Mouse (Mus musculus): ENCODE measurements at regions not wholly inside any gene's neighbourhood (a gene's known extent, or its start where the extent isn't known, plus 50 kb on each side); places are given as distances from the start of the nearest gene placed in this dataset.

DNA sequence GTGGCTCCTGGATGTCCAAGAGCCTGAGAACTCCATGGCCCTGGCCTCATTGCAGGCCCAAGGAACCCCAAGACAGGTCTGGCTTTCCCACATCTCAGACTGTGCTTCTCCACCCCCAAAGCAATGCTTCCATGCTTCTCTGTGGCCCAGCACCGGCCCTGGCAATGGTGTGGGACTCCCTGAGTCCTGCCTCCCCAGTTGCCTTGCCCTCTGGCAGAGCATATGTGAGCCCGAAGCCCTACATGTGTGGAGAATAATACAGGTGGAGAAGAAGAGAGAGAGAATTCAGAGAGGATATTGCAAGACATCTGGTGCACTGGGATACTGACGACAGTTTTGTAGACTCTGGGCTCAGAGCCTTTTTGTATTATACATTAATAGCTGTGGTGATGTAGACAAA lies 269.8 kb upstream of the Crim1 start:
- no peak for DNase-seq
- WGBS = 86% methylated on average over 3 of the region's 3 CpGs
- no peaks in the 10 kb centered on the region for H3K27me3 ChIP-seq (replicated peaks; ENCODE audit: control insufficient read depth, insufficient read depth, low read length)

DNA sequence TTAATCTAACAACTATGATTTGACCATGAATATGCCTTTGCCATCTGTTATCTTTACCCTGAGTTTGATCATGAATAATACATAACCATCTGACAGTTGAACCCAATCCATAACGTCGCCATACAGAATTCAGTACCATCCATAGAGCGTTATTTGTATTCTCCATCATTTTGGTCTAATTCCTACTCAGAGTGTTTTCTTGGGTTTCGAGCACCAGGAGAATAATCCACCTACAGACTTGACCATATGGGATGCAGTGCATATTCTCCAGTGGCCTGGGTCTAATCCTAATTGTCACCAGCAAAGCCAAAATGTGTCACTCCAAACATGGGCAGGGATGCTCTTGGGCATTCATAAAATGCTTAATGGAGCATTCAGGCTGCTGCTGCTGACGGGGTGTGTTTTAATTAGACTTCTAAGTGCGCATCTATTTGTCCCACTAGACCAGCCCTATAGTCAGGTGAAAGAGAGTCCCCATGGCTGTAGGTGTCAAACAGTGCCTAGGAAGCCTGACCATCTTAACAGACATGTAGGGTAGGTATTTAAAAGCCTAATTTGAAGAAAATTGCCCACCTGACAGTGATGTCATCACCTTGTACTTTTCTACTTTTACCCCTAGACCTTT lies 269.0 kb upstream of the Crim1 start:
- no peaks in the 10 kb centered on the region for H3K4me1 ChIP-seq (ENCODE audit: control insufficient read depth, insufficient read depth, low read length)
- no peaks in the 10 kb centered on the region for H3K27me3 ChIP-seq (replicated peaks; ENCODE audit: control insufficient read depth, insufficient read depth, low read length)
- WGBS = 84% methylated on average over 6 of the region's 6 CpGs
- H3K4me3 ChIP-seq (ENCODE audit: insufficient read depth, low read depth, low read length) = no peak overlapping the region
- H3K27ac ChIP-seq (ENCODE audit: insufficient read depth, low read depth, low read length) = no peak overlapping the region
- DNase-seq = no peak
- H3K36me3 ChIP-seq (ENCODE audit: control insufficient read depth, insufficient read depth, low read length) = no peaks in the 10 kb centered on the region
- no peak for TF ChIP-seq POLR2A (IDR thresholded peaks at IDR 0.05; ENCODE audit: low read depth, low read length)
- TF ChIP-seq CTCF (conservative IDR thresholded peaks at IDR 0.05; ENCODE audit: insufficient read depth, insufficient read length, low read depth, low read length) = no peak

More for the DNA sequence above, 269.8 kb upstream of the Crim1 start:
- TF ChIP-seq POLR2A (IDR thresholded peaks at IDR 0.05; ENCODE audit: low read depth, low read length) (no peak), CTCF (conservative IDR thresholded peaks at IDR 0.05; ENCODE audit: insufficient read depth, insufficient read length, low read depth, low read length) (no peak)
- H3K4me3 ChIP-seq (ENCODE audit: insufficient read depth, low read depth, low read length) = no peak overlapping the region
- H3K4me1 ChIP-seq (ENCODE audit: control insufficient read depth, insufficient read depth, low read length) = no peaks in the 10 kb centered on the region
- no peak overlapping the region for H3K27ac ChIP-seq (ENCODE audit: insufficient read depth, low read depth, low read length)
- H3K36me3 ChIP-seq (ENCODE audit: control insufficient read depth, insufficient read depth, low read length) = no peaks in the 10 kb centered on the region

DNA sequence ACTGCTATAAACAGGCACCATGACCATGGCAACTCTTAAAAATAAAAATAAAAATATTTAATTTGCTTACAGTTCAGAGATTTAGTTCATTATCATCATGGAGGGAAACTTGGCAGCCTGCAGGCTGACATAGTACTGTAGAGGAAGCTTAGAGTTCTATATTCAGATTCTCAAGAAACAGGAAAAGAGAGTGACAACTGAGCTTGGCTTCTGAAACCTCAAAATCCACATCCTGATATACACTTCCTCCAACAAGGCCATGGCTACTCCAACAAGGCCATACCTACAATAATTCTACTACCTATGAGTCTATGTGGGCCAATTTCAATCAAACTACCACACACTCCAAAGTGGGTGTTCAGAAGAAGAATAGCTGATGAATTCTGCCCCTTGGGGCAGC lies 266.9 kb upstream of the Crim1 start:
- TF ChIP-seq CTCF (conservative IDR thresholded peaks at IDR 0.05; ENCODE audit: insufficient read depth, insufficient read length, low read depth, low read length) (no peak), POLR2A (IDR thresholded peaks at IDR 0.05; ENCODE audit: low read depth, low read length) (no peak)
- Histone ChIP-seq H3K36me3 (ENCODE audit: control insufficient read depth, insufficient read depth, low read length) (no peaks in the 10 kb centered on the region), H3K27ac (ENCODE audit: insufficient read depth, low read depth, low read length) (no peak overlapping the region), H3K27me3 (replicated peaks; ENCODE audit: control insufficient read depth, insufficient read depth, low read length) (no peaks in the 10 kb centered on the region), H3K4me1 (ENCODE audit: control insufficient read depth, insufficient read depth, low read length) (no peaks in the 10 kb centered on the region), H3K4me3 (ENCODE audit: insufficient read depth, low read depth, low read length) (no peak overlapping the region)
- no peak for DNase-seq

DNA sequence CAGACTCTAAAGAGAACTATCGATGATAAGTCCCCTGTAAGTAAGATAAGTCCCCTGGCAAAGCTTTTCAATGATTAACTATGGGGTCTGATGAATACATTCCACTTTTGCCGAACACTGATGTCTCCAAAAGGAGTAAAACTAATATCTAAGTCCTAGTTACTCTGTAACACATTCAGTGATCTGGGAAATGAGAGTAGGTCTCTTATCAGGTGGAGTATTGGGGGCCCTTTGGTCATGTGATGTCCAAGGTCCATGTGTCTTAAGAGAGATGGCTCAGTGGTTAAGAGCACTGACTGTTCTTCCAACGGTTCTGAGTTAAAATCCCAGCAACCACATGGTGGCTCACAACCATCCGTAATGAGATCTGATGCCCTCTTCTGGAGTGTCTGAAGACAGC lies 242.0 kb upstream of the Crim1 start:
- Histone ChIP-seq H3K27me3 (replicated peaks; ENCODE audit: control insufficient read depth, insufficient read depth, low read length) (no peaks in the 10 kb centered on the region), H3K4me3 (ENCODE audit: insufficient read depth, low read depth, low read length) (no peak overlapping the region), H3K36me3 (ENCODE audit: control insufficient read depth, insufficient read depth, low read length) (no peaks in the 10 kb centered on the region), H3K27ac (ENCODE audit: insufficient read depth, low read depth, low read length) (no peak overlapping the region), H3K4me1 (ENCODE audit: control insufficient read depth, insufficient read depth, low read length) (no peaks in the 10 kb centered on the region)
- TF ChIP-seq POLR2A (IDR thresholded peaks at IDR 0.05; ENCODE audit: low read depth, low read length) = no peak
- no peak for TF ChIP-seq CTCF (conservative IDR thresholded peaks at IDR 0.05; ENCODE audit: insufficient read depth, insufficient read length, low read depth, low read length)
- DNase-seq = no peak
- WGBS = 77% methylated on average over 4 of the region's 4 CpGs

DNA sequence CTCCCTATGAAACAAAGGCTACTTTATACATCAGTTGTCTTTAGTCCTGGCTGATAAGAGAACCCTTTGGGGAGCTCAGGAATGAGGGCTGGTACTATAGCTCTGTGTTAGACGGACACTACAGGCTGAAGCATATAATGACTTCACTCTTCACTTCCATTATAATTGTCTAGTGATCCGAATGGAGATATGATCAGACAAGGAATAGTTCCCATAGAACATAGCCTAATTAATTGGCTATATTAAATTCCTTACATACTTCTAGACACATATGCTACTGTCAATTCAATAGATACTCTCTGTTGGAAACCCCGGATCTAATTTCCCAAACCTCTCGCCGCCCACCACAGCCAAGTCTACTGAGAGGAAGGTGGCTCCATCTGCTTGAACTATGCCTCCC lies 238.8 kb upstream of the Crim1 start:
- no peaks in the 10 kb centered on the region for H3K36me3 ChIP-seq (ENCODE audit: control insufficient read depth, insufficient read depth, low read length)
- 88% methylated on average over 5 of the region's 5 CpGs for WGBS
- H3K4me3 ChIP-seq (ENCODE audit: insufficient read depth, low read depth, low read length) = no peak overlapping the region
- DNase-seq = no peak
- TF ChIP-seq CTCF (conservative IDR thresholded peaks at IDR 0.05; ENCODE audit: insufficient read depth, insufficient read length, low read depth, low read length) = no peak
- no peak for TF ChIP-seq POLR2A (IDR thresholded peaks at IDR 0.05; ENCODE audit: low read depth, low read length)
- no peaks in the 10 kb centered on the region for H3K27me3 ChIP-seq (replicated peaks; ENCODE audit: control insufficient read depth, insufficient read depth, low read length)
- H3K4me1 ChIP-seq (ENCODE audit: control insufficient read depth, insufficient read depth, low read length) = no peaks in the 10 kb centered on the region
- H3K27ac ChIP-seq (ENCODE audit: insufficient read depth, low read depth, low read length) = no peak overlapping the region

DNA sequence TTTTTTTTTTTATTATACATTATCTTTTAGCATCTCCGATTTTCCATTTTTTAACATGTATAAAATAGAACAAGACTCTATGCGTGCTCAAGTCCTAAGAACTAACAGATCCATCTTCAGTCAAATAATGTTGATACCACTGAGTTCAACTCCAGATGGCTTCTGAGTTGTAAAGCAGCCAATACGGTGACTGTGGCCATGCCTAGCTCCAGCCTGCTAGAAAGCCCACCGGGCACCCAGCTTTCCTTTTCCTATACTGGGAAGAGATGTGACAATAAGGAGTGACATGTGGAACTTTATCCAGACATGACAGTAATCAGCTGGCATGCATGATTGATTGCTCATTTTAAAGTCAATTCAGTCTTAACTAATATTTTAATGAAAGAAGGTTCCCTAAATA lies 236.7 kb upstream of the Crim1 start:
- Histone ChIP-seq H3K4me3 (ENCODE audit: insufficient read depth, low read depth, low read length) (no peak overlapping the region), H3K27ac (ENCODE audit: insufficient read depth, low read depth, low read length) (no peak overlapping the region), H3K36me3 (ENCODE audit: control insufficient read depth, insufficient read depth, low read length) (no peaks in the 10 kb centered on the region), H3K27me3 (replicated peaks; ENCODE audit: control insufficient read depth, insufficient read depth, low read length) (no peaks in the 10 kb centered on the region), H3K4me1 (ENCODE audit: control insufficient read depth, insufficient read depth, low read length) (no peaks in the 10 kb centered on the region)
- DNase-seq = no peak
- 90% methylated on average over 4 of the region's 4 CpGs for WGBS
- TF ChIP-seq POLR2A (IDR thresholded peaks at IDR 0.05; ENCODE audit: low read depth, low read length) = no peak
- TF ChIP-seq CTCF (conservative IDR thresholded peaks at IDR 0.05; ENCODE audit: insufficient read depth, insufficient read length, low read depth, low read length) = no peak

DNA sequence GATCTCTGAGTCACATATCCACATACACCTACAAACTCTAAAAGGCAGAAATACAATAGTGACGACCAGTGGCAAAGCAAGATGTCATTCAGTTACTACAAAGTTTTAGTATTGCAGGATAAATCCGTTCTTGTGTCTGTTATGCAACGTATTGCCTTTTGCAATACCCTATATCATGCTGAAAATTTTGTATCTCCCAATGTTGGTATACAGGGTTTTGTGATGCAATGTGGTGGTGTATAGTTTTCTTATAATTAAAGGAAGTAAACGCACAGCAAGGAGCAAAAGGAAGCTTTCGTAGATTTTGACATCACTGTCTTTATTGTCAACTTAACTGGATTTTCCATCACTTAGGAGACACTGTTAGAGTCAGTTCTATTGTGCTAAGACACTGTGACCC lies 231.5 kb upstream of the Crim1 start:
- H3K36me3 ChIP-seq (ENCODE audit: control insufficient read depth, insufficient read depth, low read length) = no peaks in the 10 kb centered on the region
- H3K4me1 ChIP-seq (ENCODE audit: control insufficient read depth, insufficient read depth, low read length) = no peaks in the 10 kb centered on the region
- whole genome bisulfite sequencing = 89% methylated on average over 5 of the region's 5 CpGs
- DNase-seq = no peak
- TF ChIP-seq CTCF (conservative IDR thresholded peaks at IDR 0.05; ENCODE audit: insufficient read depth, insufficient read length, low read depth, low read length) (no peak), POLR2A (IDR thresholded peaks at IDR 0.05; ENCODE audit: low read depth, low read length) (no peak)
- no peaks in the 10 kb centered on the region for H3K27me3 ChIP-seq (replicated peaks; ENCODE audit: control insufficient read depth, insufficient read depth, low read length)
- no peak overlapping the region for H3K27ac ChIP-seq (ENCODE audit: insufficient read depth, low read depth, low read length)
- H3K4me3 ChIP-seq (ENCODE audit: insufficient read depth, low read depth, low read length) = no peak overlapping the region
